Mouse (Mus musculus) lung, adult 2 months (tissue): ENCODE measurements around the gene Arhgap8.

Source experiments
- CTCF ChIP-seq: fragments of 200-500 bp; IDR thresholded peaks from 2 replicates; pipeline ENCODE4 v1.5.1; 2011; ENCODE audit warnings: mild to moderate bottlenecking, low read length, control low read depth; ENCODE audit not compliant: insufficient read depth
- POLR2A ChIP-seq: fragments of 200-500 bp; IDR thresholded peaks from 2 replicates; pipeline ENCODE4 v1.6.1; 2011; ENCODE audit warnings: low read depth, mild to moderate bottlenecking, control low read depth, low read length, borderline replicate concordance; ENCODE audit errors: extremely low read depth

- peak; percentile 86 for TF ChIP-seq CTCF
- no peak for TF ChIP-seq POLR2A
Measured at GRCm38 (mm10) chr15:84803685-84804084, 83.8 kb downstream of the Arhgap8 start.
